Mouse (Mus musculus) frontal cortex, adult 2 months (tissue): Measurements from ENCODE around the gene Slc29a4. TPM values are rescaled to one million over a fixed set of nuclear protein-coding genes. Genes with fewer than 3 reads are reported as not detected.

ENCODE experiments used
- DNase-seq, 2 experiments: peaks; one replicate each; pipeline ENCODE4 v3.0.0; 2022; ENCODE audit warnings: low spot score in 1 of 2; ENCODE audit errors: extremely low spot score in 1 of 2
- polyA plus RNA-seq: library from polyadenylated mRNA; depleted of rRNA; stranded (reverse); fragments of >200 nt; gene quantifications from 2 replicates; pipeline ENCODE4 v1.2.3, GENCODE M21; 2012; rRNA removed

Slc29a4 gene
- polyA plus RNA-seq = 14.6 and 19.2 TPM in 2 replicates

DNA sequence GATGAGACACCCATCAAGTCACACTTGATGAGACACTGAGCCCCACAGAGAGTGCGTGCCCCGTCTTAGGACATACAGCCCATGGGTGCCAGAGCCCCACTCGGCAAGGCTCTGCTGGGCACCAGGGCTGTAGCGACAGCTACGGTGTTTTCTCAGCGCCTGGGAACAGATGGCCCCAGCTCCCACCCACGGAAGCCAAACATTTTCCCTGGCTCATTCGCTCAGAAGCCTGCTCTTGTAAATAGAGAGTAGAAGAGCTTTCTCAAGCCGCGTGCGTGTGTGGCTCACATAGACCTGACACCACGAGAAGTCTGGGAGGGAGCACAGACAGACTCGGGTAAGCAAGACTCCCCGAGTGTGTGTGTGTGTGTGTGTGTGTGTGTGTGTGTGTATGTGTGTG lies at the start of gene Slc29a4:
Slc29a4 (plus strand) TSS at position 265 of the 400 bp plus-strand sequence.
- DNase-seq = peak; percentile 67 to 85

DNA sequence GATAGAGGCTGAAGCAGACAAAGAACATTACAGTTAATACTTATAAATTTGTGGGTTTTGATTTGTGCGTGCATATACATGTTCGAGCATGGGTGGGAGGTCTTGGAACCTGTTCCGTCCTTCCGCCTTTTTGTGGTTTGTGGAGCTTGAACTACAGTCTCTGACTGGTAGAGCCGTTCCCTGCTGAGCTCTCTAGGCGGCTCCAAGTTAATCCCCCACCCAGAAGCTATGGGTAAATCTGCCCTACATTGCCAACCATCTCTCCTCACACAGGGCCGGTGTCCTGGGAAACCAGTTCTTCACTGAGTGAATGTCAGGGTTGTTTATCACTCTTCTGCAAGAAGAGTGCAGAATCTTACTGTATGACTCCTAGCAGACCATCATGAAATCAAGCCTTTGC lies 44.1 kb upstream of the Slc29a4 start:
- no peak for DNase-seq

DNA sequence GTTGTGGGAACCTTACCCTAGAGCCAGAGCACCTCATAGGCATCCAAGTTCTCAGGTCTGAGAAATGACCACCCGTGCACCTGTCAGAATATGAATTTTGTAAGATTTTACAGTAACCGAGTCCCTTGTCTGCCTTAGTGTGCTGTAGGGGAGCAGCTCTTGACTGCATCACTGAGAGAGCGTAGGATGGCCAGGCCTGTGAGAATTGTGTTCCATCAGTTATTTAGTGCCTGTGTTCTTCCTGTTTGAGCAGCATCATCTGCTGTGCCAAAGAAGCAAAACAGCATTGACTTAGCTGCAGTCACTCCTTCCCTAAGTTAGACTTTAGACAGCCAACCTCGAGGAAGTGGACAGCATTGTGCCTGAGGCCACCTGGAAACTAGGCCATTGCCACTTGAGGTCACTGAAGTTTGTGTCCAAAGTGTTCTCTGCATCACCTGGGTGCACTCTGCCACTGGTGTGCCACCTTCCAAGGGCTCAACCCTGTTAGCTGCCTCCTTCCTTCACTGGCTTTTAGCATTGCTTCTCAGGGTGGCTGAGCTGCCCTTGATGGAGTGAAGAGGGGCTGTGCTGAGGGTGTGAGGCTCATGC lies 42.8 kb upstream of the Slc29a4 start:
- DNase-seq = no peak

DNA sequence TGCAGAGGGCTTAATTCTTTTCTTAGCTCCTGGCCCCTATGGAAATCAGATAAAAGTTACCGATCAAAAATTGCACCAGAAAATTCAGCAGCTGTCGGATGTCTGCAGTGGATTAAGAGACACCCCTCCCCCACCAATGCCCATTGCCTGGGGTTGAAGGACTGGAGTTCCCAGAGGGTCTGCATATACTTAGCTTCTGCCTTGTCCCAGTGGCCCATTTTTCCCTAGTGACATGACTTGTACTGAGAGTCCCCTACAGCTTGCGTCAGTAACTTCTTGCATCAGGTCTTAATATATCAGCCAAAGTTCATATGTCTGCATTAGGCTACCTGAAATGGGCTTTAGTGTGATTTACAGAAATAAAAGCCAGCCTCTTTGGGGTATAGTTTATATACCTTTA lies 41.9 kb upstream of the Slc29a4 start:
- DNase-seq = no peak

DNA sequence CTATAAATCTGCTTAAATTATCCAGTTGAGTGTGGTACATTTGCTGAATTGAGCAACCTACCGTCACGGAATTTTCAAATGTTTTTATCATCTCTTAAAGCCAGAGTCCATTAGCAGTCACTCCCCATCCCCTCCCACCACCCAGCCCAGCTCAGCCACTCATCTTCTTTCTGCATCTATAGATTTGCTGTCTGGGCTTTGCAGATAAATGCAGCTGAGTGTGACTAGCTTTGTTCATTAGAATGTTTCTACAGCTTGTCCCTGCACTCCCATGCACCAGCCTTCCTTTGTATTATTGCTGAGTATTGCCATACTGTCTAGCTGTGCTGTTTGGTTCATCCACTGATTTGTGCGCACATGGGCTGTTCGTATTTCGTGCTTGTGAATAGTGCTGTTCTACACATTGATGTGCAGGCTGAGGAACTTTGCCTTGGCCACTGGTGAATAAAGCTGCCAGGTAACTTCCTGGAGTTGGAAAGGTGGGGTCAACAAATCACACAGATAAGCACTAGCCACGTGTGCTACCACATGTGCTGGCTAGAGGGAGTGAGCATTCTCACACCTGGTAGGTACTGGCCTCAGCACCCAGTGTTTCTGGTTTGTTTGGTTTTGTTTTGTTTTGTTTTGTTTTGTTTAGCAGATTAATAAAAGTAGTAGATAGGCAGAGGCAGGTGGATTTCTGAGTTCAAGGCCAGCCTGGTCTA lies 41.4 kb upstream of the Slc29a4 start:
- no peak for DNase-seq

DNA sequence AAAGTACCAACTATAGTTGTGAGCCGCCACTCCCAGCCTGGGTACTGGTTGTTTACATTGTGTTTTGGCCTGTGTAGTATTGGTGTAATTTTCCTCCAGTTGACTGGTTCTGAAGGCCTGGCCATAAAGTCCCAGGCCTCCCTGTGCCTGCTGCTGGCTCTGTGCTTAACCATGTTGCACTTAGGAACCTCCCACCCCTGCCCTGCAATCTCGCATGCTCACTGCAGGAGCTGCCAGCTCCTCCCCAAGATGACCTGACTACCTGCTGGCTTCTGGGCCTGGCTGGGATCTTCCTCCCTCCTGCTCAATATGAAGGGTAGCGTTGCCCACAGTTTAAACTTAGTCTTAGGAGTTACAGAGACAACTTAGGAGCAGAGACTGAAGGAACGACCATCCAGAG lies 40.0 kb upstream of the Slc29a4 start:
- DNase-seq = no peak

DNA sequence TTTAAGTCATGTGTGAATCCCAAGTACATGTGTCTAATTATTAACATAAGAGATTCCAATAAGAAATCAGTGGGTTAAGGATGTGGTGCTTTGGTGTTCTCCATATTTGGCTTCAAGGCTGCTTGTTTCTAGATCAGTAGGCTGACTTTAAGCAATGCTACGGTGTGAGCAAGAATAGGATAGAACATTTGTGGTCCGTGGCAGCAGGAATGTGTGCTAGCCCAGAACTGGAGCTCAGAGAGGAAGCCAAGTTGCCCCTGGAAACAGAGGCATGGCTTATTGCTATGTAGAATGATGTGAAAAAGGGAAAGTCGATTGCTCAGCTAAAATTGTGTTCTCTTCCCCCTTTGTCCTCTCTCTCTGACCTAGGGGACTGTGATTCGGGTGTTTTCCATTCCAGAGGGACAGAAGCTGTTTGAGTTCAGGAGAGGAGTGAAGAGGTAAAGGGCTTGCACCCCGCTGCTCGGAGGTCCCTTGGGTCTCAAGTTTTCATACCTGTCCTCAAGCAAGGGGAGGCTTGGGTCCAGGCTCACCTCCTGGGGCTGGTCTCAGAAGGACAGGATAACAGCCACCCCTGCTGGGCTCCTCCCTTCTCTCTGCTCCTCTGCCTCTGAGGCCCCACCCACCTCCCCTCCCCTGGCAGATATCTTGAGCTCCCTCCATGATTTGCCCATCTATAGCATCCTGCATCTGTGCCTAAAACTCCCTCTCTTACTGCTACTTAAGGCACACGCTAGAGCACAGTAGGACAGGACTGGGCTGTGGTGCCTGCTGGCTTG lies 31.5 kb upstream of the Slc29a4 start:
- peak in 1 of 2 experiments; percentile 19 for DNase-seq

DNA sequence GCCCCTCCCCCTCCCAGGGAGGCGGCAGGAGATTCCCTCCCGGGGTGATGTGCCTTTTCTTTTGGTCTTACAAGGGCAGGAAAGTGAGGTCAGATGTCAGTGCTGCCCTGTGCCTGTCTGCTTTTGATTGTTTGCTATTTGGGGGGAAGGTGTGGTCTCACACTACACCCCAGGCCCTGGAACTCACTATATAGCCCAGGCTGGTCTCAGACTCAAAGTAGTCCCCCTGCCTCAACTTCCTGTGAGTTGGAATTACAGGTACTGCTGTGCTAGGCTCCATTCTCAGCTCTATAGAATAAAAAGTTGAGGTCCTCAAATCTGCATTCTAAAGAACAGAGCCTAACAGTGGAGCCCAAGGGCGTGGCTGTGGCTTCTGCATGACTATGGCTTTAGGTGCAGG lies 24.4 kb upstream of the Slc29a4 start:
- no peak for DNase-seq

DNA sequence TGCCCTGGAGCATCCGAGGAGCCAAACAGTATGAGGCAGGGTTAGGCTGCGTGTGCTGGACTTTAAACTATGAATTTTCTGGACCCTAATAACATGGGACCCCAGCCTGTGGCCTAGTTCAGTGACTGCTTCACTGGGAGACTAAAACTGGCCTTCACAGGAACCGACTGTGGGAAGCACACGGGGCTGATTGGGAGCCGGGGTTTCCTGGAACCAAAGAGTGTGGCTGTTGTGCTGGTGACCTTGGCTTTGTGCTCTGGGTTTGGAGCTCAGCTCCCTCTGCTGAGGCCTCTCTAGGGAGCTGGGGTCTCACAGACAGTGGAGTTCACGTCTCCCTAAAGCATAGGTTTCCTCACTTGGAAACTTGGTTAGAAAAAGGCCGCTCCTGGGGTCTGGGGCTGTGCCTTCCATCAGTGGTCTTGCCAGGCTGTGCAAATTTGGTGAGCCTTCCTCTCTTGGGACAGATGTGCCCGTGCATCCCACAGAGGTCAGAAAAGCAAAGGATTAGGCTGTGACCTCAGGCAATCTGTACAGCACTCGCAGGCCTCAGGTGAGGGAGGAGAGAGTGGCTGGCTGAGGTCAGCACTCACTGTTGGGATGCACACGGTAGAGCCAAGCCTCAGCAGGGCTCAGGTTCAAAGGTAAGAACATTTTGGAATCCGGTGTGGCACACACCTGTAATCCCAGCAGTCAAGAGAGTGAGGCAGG lies 23.6 kb upstream of the Slc29a4 start:
- no peak for DNase-seq

DNA sequence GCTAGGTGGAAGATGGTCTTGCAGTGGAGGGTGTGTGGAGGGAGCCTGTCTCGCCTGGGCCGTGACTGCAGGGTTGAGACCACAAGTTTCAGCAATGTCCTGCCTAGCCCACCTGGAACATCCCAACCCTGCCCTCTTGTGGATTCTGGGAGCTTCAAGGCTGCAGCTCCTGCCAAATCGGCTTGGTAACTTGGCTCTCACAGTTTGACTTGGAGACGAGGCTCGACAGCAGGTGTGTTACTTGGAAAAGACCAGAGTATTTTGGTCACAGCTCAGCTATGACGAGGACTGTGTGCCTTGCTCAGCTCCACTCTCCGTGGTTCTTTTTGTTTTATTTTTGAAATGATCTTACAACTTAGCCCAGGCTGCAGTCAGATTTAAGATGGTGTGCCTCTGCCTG lies 22.6 kb upstream of the Slc29a4 start:
- DNase-seq = peak; percentile 19 to 38

DNA sequence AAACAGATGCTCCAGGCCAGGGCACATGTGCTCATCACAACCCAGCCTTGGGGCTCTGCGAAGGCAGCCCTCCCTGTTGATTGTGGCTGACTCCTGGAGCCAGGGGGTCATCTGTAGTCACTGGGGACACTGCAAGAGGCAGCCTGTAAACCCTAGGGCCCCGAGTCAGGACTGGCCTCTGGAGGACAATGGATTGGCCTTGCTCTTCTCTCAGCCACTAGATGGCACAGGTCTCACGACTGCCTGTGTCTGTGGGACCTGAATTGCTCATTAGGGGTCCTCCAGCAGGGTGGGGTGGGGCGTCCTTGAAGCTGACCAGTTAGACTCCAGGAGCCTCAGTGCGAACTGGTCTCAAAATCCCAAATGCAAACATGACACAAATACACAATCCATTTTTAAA lies 19.2 kb upstream of the Slc29a4 start:
- peak in 1 of 2 experiments; percentile 42 for DNase-seq

DNA sequence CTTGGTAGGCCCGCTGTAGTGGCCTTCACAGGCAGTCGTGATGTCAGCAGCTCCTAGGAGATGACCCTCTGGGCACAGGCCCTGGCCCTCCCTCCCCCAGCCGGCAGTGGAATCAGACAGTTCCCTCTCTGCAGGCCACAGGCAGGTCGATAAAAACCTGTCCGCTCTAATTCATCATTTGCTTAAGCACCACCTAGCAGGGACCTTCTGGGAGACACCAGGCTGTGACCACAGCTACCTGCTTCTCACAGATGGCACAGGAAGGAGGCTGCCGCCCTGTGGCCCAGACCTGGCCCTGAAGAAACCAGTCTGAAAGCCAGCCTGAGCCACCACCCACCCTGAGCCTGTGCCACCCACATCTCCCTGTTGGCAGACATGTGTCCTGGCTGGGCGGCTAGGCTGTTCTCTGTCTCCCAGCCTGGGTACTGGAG lies 14.2 kb upstream of the Slc29a4 start:
- no peak for DNase-seq

DNA sequence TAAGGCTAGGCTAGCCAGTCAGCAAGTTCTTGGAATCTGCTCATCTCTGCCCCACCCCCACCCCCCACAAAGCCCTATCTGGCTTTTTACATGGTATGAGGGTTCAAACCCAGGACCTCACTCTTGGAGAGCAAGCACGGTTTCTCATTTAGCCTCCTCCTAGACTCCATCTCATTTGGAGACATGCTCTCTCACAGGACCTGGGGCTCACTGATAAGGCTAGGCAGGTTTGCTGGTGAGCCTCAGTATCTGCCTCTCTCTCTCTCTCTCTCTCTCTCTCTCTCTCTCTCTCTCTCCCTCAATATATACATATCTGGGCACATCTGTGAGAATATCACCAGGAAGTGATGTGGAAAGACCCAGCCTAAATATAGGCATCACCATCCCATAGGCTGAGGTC lies 13.2 kb upstream of the Slc29a4 start:
- no peak for DNase-seq

DNA sequence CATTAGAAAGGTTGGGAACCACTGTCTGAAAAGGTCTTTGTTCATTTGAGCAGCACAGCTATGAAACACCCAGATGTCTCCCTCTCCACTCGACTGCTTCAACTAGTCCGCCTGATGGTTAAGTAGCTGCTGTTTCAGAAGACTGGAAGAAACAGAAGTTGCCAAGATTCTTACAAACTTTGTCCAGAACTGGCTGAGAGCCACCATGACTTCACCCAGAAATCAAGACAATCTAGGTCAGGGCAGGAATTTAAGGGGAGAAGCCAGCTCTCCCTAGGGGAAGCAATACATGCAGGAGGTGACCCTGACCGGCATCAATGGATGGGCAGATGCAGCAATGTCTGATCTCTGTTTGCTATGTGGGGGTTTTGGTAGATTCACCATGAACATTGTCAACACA lies 10.4 kb upstream of the Slc29a4 start:
- DNase-seq = no peak

DNA sequence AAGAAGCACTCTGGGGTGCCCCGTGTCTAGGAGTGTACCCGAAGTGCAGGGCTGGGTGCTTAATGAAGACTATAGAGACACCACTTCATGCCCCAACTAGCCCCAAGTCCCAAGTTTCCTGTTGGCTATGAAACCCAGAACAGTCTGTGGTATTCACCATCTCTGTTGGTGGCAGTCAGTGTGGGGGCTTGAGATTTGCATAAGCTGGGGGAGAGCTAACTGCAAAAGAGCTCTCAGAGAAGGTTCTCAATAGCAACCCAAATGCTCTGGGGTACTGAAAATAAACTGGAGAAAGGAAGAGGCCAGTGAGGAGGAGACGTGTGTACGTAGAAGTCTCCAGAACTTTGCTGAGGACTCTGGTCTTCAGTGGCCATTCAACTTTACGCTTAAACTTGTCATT lies 9.8 kb upstream of the Slc29a4 start:
- no peak for DNase-seq

DNA sequence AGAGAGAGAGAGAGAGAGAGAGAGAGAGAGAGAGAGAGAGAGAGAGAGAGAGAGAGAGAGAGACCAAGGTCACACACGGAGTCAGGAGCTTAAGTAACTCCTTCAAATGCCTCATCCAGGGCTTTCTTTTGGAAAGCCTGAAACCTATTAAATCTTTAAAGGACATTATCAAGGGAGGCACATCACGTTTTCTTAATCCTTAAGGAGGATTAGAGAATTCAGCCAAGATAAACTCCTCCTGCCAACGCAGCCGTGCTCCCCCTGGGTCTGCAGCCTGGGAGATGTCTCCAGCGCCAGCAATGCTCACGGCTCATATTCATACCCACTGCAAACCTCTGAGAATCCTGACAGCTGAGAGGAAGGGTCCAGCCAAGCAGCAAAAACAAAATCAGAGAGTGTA lies 3.4 kb upstream of the Slc29a4 start:
- DNase-seq = no peak

DNA sequence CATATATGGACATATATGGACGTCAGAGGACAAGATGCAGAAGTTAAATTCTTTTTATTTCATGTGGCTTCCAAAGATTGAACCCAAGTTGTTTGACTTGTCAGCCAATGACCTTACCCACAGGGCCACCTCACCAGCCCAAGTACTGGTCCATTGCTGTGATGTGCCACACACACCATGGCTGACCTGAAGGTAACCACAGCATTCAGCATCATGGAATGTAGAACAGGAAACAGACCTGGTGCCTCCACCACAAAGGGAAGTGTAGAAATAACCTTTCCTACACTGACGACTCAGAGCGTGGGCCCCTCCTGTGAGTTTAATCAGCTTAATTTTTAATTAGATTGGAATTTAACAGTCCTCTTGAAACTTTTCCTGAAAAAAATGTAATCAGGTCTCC lies 2.0 kb upstream of the Slc29a4 start:
- DNase-seq = no peak

DNA sequence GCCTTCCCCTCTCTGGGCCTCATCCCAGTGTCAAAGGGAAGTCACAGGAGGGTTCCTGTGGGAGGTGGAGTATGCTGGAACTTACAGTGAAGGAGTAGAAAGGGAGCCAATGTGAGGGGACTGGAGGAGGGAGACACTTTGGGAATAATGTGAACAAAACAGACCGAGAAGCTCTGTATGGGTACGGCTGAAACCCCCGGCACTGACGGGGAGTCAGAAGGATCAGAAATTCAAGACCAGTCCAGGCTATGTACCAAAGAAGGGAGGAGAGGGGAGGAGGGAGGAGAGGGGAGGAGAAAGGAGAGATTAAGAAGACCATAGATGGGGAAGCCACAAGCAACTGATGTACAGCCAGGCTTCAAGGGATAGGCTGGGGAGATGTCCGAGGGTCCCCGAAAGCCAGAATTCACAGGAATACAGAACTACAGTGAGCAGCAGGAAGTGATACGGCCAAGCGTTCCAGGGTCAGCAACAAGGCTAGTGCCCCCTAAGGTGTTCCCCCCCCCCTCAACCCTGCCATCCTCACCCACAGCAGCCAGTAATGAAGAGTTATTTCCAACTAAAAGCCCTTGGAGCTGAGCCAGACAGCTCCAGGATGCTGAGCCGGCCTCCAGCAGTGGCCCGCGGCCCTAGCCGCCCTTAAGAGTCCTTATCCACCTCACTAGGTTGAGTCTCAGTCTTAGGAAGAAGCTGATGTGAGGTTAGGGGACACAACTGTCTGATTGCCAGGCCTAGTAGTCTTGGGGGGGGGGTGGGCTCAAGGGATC lies 842 bp downstream of the Slc29a4 start:
- no peak for DNase-seq

DNA sequence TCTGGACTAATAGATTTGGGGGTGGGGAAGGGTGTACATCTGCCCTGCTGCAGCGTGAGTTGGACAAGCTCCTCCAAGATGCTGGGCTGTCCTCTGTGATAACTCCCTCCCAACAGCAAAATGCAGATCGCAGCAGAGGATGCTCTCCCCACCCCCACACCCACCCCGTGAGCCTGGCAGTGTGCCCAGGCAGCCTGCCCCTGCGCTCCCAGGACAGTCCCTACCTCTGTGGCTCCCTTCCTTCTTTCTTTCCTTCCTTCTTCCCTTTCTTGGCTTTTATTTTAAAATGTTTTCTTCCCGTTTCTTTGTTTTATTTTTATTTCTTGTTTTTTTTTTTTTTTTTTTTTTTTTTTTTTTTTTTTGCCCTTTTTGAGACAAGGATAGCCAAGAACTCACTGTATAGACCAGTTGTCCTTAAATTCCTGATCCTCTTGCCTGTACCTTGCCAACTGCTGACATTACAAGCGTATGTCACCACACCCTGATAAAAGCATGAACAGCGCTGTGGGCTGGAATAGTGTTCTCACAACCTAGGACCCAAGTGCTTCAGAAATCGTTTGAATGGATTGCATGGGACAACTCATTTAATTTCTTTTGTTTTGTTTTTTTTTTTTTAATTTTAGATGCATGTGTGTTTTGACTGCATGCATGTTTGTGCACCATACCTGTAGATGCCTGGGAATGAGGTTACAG lies 1.6 kb downstream of the Slc29a4 start:
- no peak for DNase-seq
